Mouse (Mus musculus) C2C12 (cell line): ENCODE measurements at regions not wholly inside any gene's neighbourhood (a gene's known extent, or its start where the extent isn't known, plus 50 kb on each side); places are given as distances from the start of the nearest gene placed in this dataset.

Experiments
- H3K27me3 ChIP-seq: one replicate; pipeline ENCODE4 v1.6.1; 2011; ENCODE audit not compliant: control insufficient read depth, insufficient read depth, insufficient read length
- H3K36me3 ChIP-seq: one replicate; pipeline ENCODE4 v1.6.1; 2011; ENCODE audit not compliant: control insufficient read depth, insufficient read depth
- H3K4me3 ChIP-seq: one replicate; pipeline ENCODE4 v1.5.1; 2011; ENCODE audit warnings: mild to moderate bottlenecking, control low read depth; ENCODE audit not compliant: poor library complexity, insufficient read depth, severe bottlenecking
- H3K79me2 ChIP-seq: one replicate; pipeline ENCODE4 v1.6.1; 2011; ENCODE audit not compliant: control insufficient read depth, insufficient read depth
- H3K79me3 ChIP-seq: one replicate; pipeline ENCODE4 v1.6.1; 2011; ENCODE audit warnings: low read depth, control low read depth
- H3ac ChIP-seq: one replicate; pipeline ENCODE3; 2011; ENCODE audit warnings: low read depth; ENCODE audit not compliant: control insufficient read depth, insufficient read length
- CEBPB ChIP-seq: IDR thresholded peaks from one replicate; pipeline ENCODE4 v1.6.1; 2011; ENCODE audit warnings: low read depth, mild to moderate bottlenecking, control low read depth, moderate library complexity
- CTCF ChIP-seq: IDR thresholded peaks from one replicate; pipeline ENCODE4 v1.5.1; 2011; ENCODE audit not compliant: control insufficient read depth, insufficient read depth, insufficient read length
- FOSL1 ChIP-seq: IDR thresholded peaks from one replicate; pipeline ENCODE4 v1.8.0; 2011; ENCODE audit warnings: mild to moderate bottlenecking, low read length; ENCODE audit not compliant: poor library complexity, insufficient read depth, severe bottlenecking
- MAX ChIP-seq: IDR thresholded peaks from one replicate; pipeline ENCODE4 v1.6.1; 2011; ENCODE audit warnings: mild to moderate bottlenecking, control low read depth
- MYOD1 ChIP-seq: IDR thresholded peaks from one replicate; pipeline ENCODE4 v1.6.1; 2011; ENCODE audit warnings: low read depth; ENCODE audit not compliant: control insufficient read depth, insufficient read length
- MYOG ChIP-seq: IDR thresholded peaks from one replicate; pipeline ENCODE4 v1.6.1; 2011; ENCODE audit not compliant: control insufficient read depth, insufficient read length; ENCODE audit errors: extremely low read depth
- USF1 ChIP-seq: IDR thresholded peaks from one replicate; pipeline ENCODE4 v1.6.1; 2011; ENCODE audit warnings: low read depth, mild to moderate bottlenecking, control low read depth, moderate library complexity

GRCm38 (mm10) chr2:45367436-45368193, 250.4 kb upstream of the Zeb2 start:
- no peak overlapping the region for H3ac ChIP-seq

GRCm38 (mm10) chr2:45357266-45357665, 240.1 kb upstream of the Zeb2 start:
- no peak overlapping the region for H3K4me3 ChIP-seq
- TF ChIP-seq FOSL1 (no peak), MYOD1 (no peak), MYOG (no peak), CEBPB (no peak), USF1 (no peak), CTCF (no peak), MAX (no peak)
- H3ac ChIP-seq = no peak overlapping the region
- no peaks in the 10 kb centered on the region for H3K79me3 ChIP-seq
- H3K27me3 ChIP-seq = no peaks in the 10 kb centered on the region
- no peaks in the 10 kb centered on the region for H3K36me3 ChIP-seq
- H3K79me2 ChIP-seq = no peaks in the 10 kb centered on the region

More at GRCm38 (mm10) chr2:45367436-45368193, 250.4 kb upstream of the Zeb2 start:
- Histone ChIP-seq H3K79me3 (no peaks in the 10 kb centered on the region), H3K79me2 (no peaks in the 10 kb centered on the region), H3K27me3 (no peaks in the 10 kb centered on the region), H3K4me3 (no peak overlapping the region), H3K36me3 (no peaks in the 10 kb centered on the region)
- no peak for TF ChIP-seq MYOD1
- TF ChIP-seq USF1 = no peak
- TF ChIP-seq CTCF = no peak
- TF ChIP-seq MAX = no peak
- TF ChIP-seq FOSL1 = no peak
- TF ChIP-seq MYOG = no peak
- TF ChIP-seq CEBPB = no peak

- H3K36me3 ChIP-seq = no peaks in the 10 kb centered on the region
- TF ChIP-seq CEBPB (no peak), MAX (no peak), MYOG (no peak), MYOD1 (no peak), FOSL1 (no peak), CTCF (no peak), USF1 (no peak)
These were observed 239.5 kb upstream of the Zeb2 start for GRCm38 (mm10) chr2:45356558-45357170.

GRCm38 (mm10) chr2:45356021-45356420, 238.8 kb upstream of the Zeb2 start:
- Histone ChIP-seq H3K27me3 (no peaks in the 10 kb centered on the region), H3K36me3 (no peaks in the 10 kb centered on the region), H3K79me2 (no peaks in the 10 kb centered on the region), H3ac (no peak overlapping the region), H3K79me3 (no peaks in the 10 kb centered on the region), H3K4me3 (no peak overlapping the region)
- TF ChIP-seq FOSL1 = no peak
- TF ChIP-seq USF1 = no peak
- no peak for TF ChIP-seq CEBPB
- TF ChIP-seq MAX = no peak
- no peak for TF ChIP-seq CTCF
- TF ChIP-seq MYOD1 = no peak
- TF ChIP-seq MYOG = no peak

More at GRCm38 (mm10) chr2:45356558-45357170, 239.5 kb upstream of the Zeb2 start:
- Histone ChIP-seq H3ac (no peak overlapping the region), H3K79me2 (no peaks in the 10 kb centered on the region), H3K79me3 (no peaks in the 10 kb centered on the region), H3K27me3 (no peaks in the 10 kb centered on the region), H3K4me3 (no peak overlapping the region)

- H3K79me2 ChIP-seq = no peaks in the 10 kb centered on the region
- no peaks in the 10 kb centered on the region for H3K36me3 ChIP-seq
- H3K79me3 ChIP-seq = no peaks in the 10 kb centered on the region
- H3ac ChIP-seq = no peak overlapping the region
- TF ChIP-seq MYOD1 = no peak
- TF ChIP-seq MAX = no peak
- no peak for TF ChIP-seq MYOG
- TF ChIP-seq CEBPB = no peak
- TF ChIP-seq FOSL1 = no peak
- TF ChIP-seq CTCF = no peak
- TF ChIP-seq USF1 = no peak
- H3K27me3 ChIP-seq = no peaks in the 10 kb centered on the region
- no peak overlapping the region for H3K4me3 ChIP-seq
These were observed 234.4 kb upstream of the Zeb2 start for GRCm38 (mm10) chr2:45351529-45352133.
